Mouse (Mus musculus): ENCODE results near the gene Gdf9.

Gene Gdf9

DNA sequence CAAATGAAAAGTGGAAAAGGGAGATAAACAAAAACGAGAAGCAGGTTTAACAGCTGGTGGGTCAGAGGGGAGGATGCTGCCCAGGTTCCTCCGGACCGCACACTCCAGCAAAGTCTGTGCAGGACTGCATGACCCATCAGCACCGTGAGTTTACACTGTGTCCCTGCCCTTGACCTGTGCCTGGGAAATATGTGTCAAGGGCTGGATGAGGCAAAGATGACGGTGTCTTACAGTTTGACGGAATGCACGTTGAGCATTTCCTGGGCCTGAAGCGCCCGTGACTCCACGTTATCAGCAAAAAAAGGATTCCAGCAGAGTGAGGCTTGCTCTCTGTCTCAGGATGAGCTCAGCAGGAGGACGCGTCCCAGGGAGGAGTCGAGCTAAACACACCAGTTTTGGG lies 14.7 kb downstream of the Gdf9 start:
- no peak for DNase-seq (ENCODE audit: low spot score in 2 of 2)

DNA sequence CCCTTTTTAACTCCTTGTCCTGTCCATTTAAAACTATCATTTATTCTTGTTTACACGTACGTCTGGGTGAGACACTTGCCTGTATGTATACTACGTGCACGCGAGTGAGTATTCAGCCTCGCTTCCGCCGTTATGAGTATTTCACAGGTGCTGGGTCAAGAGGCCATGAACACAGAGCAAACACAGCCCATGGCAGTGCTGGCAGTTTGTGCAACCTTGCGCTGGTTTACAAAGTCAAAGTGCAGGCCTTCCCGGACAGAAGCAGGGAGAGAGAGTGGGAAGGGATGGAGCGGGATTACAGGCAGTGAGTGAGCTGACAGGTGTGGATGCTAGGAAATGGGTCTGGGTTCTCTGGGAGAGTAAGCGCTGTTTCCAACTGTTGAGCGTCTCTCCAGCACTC lies 15.4 kb downstream of the Gdf9 start:
- no peak for DNase-seq (ENCODE audit: low spot score in 2 of 2)

DNA sequence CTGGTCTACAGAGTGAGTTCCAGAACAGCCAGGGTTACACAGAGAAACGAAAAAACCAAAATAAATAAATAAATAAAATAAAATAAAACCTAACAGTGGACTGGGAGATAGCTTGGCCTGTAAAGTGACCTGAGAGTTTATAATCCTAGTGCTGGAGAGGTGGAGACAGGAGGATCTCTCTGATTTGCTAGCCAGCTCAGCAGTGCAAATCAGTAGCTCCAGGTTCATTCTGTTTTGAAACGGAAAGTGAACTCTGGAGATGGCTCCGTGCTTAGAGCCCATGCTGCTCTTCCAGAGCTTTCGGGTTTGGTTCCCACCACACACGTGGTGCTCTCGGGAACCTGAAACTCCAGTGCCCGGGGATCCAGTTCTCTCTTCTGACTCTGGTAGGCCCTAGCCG lies 17.2 kb downstream of the Gdf9 start:
- no peak for DNase-seq (ENCODE audit: low spot score in 2 of 2)

DNA sequence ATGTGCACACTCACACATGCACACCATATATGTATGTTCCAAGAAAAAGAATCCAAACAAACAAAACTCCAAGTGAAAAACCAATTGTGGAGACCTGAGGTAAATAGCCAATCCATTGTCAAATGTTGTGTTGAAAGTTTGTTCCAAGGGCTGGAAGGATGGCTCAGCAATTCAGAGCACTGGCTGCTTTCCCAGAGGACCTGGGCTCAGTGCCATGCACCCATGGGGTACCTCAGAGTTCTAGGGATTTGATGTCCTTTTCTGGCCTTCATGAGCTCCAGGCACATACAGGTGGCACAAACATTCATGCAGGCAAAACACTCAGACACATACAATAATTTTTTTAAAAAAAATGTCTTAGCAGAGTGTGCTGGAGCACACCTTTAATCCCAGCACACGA lies 17.7 kb downstream of the Gdf9 start:
- DNase-seq (ENCODE audit: low spot score in 2 of 2), result no peak

DNA sequence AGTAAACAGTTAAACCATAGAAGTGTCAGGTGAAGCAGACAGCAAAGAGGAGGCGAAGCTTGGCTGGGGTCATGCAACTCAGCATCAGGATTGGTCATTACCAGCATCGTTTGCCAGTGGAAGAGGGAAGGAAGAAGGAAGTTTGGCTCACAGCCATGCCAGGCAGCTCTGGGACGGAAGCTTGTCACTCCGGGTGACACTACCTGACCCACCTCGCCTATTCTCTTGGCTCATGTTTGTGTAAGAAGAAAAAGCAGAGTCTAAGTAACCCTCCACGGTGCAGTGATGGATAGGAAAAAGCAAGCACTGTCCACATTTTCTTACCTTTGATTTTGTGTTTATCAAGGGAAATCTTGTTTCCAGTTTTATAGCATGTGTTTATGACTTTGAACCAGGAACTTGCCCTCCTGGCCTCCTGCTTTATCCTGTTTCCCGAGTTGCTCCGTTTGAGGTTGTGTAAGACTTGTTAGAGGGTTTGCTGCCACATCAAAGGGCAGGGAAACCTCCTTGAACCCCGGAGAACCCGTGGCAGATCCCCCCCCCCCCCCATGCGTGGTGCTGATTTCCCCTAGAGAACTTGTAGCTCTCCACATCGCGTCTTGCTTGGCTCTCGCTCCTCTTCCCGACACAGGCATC lies 19.4 kb downstream of the Gdf9 start:
- DNase-seq (ENCODE audit: low spot score in 2 of 2), result no peak

DNA sequence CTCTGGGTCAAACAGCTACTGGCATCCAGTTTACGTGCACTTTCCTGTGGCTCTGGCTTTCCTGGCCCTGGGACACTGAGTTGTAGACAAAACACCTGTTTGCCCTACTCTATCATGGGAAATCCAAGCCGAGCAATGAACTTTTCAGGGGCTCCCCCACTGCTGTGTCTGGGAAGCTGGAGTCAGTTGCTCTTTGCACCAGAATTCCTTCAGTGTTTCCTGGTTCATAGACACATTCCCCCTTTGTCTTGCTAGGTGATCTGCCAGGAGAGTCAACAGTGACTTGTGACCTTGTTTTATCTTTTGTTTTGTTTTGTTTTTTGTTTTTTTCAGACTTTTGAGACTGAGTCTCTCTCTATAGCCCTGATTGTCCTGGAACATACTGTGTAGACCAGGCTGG lies 20.5 kb downstream of the Gdf9 start:
- no peak for DNase-seq (ENCODE audit: low spot score in 2 of 2)

DNA sequence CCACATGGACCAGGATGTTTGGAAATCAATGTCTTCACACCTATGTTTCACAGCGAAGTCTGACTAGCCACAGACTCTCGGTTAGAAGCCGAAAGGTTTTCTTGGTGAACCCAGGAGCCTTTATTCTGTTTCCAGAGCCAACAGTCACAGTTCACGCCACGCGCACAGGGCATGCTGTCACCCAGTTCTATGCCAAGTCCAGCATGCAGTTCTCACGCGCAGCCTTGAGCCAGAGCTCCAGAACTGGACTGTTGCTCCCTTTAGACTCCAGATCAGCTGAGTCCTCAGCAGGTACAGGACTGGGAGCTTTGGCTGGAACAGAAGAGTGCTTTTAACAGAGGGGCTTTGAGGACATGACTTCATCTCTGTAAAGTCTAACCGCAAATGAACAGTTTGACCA lies 21.6 kb downstream of the Gdf9 start:
- DNase-seq (ENCODE audit: low spot score in 2 of 2), result no peak

DNA sequence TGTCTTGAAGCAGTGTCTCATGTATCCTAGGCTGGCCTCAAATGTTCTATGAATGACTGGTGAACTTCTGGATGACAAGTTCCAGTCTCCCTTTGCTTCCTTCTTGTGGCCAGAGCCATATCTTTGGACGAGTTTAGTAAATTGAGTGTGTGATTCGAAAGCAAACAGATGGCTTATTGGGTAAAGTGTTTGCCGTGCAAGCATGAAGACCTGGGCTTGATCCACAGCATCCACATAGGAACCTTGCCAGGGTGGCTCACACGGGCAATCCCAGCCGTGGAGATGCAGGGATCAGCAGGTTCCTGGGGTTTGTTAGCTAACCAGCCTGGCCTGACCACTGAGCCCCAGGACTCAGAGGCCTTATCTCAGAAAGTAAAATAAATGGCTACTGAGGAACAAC lies 22.2 kb downstream of the Gdf9 start:
- DNase-seq (ENCODE audit: low spot score in 2 of 2), result no peak

DNA sequence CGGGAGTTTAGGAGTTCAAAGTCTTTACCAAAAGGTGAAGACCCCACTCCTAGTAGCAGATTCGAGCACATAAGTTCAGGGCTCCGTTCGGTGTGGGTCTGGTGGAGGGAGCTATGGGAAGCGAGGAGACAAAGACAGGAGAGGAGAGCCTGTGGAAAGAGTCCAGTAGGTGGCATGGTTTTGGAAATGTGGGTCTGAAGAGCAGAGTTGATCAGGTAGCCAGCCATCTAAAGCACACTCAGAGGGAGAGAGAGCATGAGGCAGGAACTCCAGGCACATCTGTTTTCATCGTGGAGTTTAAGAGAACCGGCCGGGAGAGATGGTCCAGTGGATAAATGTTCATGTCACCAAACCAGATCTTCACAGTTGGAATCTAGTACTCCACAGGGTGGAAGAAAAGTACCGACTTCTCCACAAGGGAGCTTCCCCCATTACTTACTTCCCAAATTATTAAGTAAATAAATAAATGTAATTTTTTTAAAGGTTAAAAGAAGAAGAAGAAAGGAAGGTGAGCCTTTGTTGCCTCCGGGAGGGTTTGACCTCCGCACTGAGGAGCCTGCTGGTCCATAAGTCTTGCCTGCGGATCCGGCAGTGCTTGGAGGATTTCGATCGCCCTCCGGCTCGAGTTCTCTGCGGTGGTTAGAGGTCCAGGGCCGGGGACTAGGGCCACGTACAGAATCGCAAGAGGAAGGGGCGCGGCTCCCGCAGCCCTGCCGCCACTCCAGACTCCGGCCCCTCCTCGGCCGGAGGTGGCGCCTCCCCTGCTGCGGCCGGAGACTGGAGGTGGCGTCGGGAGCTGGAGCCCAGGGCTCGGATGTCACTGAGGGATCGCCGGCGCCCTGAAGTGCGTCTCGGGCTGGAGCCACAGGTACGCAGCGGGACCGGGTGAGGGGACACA lies 25.9 kb downstream of the Gdf9 start, which contains the start of the genes Gm10447 and Shroom1:
Gm10447 (minus strand) TSS at position 637 of the 898 bp plus-strand sequence.
Shroom1 (plus strand) TSS at position 732 of the 898 bp plus-strand sequence.
- no peak for DNase-seq (ENCODE audit: low spot score in 2 of 2)

DNA sequence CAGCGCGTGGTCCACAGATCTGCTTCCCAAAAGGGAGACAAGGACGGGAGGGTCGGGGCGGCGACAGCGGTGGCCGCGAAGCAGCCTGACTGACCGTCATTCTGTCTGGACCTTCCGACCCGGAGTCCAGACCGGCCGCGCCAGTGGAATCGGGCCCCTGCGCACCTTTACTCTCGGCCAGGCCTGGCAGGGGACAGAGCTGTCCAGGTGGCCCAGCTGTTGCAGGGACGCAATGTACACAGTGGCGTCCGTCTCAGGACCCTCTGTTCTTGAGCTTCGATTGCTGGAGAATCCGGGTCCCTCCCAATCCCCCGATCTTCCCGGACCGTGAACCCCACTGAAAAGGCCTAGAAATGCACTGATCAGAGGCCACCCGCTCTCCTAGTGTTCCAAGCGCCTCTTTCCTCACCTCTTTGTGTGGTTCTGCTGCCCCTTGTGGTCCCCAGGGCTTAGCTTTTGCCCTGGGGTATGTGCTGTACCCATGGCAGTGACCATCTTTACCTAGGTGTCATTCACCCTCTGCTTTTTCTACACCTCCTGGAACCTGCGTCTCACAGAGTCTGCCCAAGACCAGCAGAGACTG lies 26.6 kb downstream of the Gdf9 start:
- DNase-seq (ENCODE audit: low spot score in 2 of 2), result no peak

DNA sequence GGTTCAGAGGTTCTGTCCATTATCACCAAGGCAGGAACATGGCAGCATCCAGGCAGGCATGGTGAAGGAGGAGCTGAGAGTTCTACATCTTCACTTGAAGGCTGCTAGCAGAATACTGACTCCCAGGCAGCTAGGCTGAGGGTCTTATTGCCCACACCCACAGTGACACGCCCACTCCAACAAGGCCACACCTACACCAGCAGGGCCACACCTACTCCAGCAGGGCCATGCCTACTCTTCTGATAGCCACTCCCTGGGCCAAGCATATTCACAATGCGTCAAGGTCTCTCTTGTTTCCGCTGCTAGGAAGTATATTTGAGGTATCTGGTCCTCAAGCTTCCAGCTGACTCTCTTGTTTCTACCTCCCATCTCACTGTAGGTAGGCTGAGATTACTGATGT lies 28.2 kb downstream of the Gdf9 start:
- DNase-seq (ENCODE audit: low spot score in 2 of 2), result no peak

DNA sequence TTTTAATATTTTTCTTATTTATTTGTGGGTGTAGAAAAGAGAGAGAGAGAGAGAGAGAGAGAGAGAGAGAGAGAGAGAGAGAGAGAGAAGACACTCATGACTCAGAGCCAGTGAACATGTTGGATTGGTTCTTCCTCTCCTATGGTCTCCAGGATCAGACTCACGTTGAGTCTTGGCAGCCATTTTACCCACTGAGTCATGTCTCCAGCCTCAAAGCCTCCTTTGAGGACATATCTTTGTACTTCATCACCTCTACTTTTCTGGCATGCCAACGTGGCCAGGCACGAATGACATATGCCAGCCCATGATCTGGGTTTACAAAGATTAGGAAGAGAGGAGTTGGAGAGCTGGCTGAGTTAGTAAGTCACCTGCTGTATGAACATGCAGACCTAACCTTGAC lies 29.4 kb downstream of the Gdf9 start:
- no peak for DNase-seq (ENCODE audit: low spot score in 2 of 2)

DNA sequence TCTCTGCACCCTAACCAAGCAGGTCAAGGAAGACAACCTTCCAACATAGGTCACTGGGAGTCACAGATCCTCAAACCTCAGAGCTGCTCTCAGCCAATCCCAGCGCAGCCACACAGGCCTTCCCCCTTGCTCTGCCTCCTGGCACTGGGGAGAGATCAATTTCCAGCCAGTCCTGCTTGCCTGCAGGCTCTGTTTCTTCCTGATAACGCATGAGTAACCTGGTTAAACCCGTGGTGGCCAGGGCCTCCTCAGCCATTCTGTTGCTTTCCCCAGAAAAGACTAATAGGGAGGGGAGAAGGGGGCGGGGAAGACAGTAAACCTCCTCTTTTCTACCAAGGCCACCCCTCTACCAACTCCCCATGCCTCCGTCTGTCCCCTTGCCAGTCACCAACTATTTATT lies 30.9 kb downstream of the Gdf9 start:
- no peak for DNase-seq (ENCODE audit: low spot score in 2 of 2)

DNA sequence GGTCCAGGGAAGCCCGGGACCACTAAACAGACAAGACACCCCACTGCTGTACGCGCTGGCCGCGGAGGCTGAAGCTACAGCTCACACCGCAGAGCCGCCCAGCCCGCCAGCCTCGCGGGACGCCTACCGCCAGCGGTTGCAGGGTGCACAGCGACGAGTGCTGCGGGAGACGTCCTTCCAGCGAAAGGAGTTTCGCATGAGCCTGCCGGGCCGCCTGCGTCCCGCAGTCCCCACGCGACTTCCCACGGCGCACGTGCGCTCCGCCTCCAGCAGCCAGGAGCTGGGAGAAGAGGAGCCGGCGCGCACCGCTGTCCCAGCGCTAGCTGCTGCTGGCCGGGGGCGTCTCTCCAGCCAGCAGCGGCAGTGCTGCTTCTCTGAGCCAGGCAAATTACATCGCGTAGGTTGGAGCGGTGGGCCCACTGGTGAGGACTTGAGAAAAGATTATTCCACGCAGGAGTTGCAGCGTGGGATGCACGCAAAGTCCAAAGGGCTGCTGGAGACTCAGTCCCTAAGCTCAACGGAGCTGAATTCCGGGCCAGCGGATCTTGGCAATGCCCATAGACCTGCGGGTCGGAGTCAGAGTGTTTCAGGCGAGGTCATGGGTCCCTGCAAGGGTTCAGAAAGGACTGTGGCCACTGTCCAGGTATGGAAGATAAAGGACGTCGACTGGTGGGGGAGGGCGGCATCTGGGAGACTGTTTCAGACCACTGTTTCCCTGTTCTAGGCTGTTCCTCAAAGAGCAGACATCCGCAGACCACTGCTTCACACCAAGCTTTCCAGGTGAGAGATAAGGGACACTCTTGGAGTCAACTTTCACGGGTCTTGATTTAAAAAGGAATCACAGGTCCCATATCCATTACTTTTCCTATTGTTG lies 33.0 kb downstream of the Gdf9 start:
- peak in 1 of 2 experiments; percentile 43 for DNase-seq (ENCODE audit: low spot score in 2 of 2)

DNA sequence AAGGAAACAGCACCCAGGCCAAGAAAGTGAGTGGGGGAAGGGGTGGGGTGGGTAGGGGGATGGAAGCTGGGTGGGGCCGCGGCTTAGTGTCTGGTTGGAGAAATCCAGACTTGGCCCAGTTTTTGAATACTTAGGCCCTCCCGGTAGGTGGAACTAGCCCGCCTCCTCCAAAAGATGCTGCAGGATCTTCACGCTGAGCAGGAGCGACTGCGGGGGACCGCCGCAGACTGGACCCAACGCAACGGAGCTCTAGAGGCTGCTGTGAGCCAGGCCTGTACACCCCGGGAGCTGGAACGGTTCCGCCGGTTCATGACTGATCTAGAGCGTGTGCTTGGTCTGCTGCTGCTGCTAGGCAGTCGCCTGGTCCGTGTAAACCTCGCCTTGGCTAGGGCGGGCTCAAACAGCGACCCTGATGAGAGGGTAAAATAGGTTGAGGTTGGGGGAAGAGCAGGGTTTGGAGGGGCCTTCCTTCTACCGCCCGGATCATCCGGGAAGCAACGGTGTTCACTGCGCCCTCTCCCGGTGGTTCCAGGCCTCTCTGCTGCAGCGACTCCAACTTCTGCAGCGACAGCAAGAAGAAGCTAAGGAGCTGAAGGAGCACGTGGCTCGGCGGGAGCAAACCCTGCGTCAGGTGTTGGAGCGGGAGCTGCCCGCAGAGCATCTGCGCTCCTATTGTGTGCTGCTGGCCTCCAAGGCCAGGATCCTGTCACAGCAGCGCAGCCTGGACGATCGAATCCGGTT lies 35.6 kb downstream of the Gdf9 start:
- peak; percentile 75 to 78 for DNase-seq (ENCODE audit: low spot score in 2 of 2)

DNA sequence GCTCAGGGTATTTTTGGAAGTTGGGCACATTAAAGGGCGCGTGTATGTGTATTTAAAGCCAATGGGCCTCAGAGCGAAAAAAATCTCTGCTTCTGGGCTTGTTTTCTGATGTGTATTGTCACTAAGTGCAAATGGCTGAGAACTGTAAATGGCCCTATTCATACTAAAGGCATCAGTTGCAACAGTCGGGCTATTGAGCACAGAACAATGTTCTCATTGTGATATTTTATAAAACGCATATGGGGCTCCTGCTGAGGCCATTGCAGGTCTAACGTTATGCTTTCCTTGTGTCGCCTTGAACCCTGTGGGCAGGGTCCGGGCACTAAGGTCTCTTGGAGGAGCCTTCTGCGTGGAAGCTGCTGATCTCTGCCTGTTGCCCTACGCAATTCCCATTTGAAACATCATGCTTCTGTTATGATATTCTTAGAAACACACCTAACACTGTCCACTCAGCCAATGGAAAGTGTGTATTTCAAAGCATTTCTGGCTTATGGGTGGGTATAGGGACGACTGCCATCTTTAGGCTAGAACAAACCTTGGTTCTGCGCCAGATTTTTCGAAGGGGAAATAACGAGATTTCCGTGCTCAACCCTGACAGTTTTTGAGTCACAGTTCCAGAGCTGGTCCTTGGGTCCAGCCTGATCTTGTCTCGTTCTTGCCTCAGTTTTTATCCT lies 38.6 kb downstream of the Gdf9 start:
- DNase-seq (ENCODE audit: low spot score in 2 of 2), result no peak

DNA sequence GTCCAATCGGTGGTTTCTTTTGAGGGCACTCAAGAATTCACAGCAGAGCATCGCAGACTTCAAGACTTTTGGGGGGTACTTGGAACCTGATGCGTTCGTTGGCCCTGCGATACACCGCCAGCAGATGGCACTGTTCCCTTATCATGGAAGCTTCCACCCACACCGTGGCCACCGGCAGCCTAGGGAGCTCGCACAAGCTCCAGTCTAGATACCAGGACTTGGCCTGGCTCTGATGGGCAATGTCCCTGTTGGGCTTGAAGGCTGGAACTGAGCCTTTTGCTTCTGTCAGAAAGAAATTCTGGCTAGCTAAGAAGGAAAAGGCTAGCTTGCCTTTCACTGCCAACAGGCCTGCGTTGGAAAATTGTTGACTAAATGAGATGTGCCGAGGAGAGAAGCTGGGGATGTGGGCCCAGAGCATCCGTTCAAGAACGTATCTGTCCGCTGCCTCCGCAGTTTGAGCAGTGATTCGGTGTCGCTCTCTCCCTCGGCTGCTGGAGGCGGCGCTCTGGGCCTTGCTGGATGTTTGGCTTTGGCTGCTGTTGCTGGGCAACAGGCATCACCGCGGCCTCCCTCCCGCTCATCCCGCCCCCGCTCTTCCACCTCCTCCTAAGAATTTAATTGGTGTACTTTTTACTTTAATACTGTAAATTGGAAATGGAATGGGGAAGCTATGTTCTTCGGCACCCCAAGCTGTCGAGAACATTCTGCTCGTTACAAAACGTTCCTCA lies 39.3 kb downstream of the Gdf9 start, which contains the start of gene Gm9837:
Gm9837 (minus strand) TSS at position 512 of the 728 bp plus-strand sequence.
- peak; percentile 94 for DNase-seq (ENCODE audit: low spot score in 2 of 2)

DNA sequence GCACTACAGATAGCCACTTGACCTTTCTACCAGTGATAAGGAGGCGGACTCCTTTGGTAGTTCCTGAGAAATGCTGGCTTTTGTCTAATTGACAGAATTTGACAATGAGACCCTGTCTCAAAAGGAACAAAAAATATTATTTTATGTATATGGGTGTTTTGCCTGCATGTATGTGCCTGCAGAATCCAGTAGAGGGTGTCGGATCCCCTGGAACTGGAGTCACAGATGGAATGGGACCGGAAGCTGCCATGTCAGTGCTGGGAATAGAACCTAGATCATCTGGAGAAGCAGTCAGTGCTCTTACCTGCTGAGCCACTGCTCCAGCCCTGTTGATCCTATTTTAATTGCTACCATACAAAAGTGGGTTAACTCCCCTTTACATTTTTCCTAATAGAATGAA lies 41.9 kb downstream of the Gdf9 start:
- no peak for DNase-seq (ENCODE audit: low spot score in 2 of 2)

DNA sequence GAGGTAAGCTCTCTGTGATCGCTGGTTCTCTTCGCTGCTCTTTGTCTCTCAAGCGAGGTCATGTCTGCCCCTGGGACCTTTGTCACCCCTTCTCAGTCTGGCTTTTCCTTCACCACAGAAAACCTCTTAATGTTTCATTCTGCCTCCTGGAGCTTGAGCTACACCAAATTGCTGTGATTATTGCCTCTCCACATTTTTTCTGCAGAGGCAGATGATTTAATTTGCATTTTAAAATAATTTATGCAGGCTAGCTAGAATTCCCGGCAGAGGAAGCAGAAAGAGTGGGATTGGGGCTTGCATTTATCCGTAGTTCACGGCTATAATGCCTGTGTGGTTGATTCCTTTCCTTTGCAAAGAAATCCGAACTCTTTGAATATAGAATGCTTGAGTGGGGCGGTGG lies 44.8 kb downstream of the Gdf9 start:
- no peak for DNase-seq (ENCODE audit: low spot score in 2 of 2)

DNA sequence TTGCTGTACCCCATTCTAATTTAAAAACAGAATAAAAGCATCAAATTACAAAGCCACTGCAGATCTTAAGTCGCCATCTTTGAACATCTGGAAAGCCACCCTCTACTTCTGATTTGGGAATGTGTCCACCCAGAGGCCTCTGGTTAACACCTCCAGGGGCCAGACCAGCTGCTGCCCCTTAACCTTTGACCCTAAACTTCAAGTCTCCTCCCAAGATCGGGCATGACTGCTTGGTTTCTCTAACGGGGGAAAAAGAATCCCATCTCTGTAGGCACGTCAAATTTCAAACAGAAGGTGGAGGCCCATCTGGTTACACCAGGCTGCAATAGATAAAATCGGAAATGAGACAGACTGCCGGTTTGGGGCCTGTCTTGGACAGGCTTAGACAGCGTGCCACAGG lies 47.0 kb downstream of the Gdf9 start:
- no peak for DNase-seq (ENCODE audit: low spot score in 2 of 2)

All from frontal cortex, postnatal 25 days (tissue).